Mouse (Mus musculus) bone marrow macrophage, adult 2 months (primary cell): ENCODE measurements around the gene Vwa2. TPM values are rescaled to one million over a fixed set of nuclear protein-coding genes. Genes with fewer than 3 reads are reported as not detected.

Experiments
- H3K27ac ChIP-seq: 2 replicates; pipeline ENCODE4 v1.5.1; 2012; ENCODE audit warnings: low read depth, low read length; ENCODE audit not compliant: insufficient read depth
- H3K4me1 ChIP-seq: 2 replicates; pipeline ENCODE4 v1.6.1; 2012; ENCODE audit warnings: low read length; ENCODE audit not compliant: control insufficient read depth, insufficient read depth
- H3K4me3 ChIP-seq: 2 replicates; pipeline ENCODE4 v1.5.1; 2012; ENCODE audit warnings: mild to moderate bottlenecking, low read length, moderate library complexity; ENCODE audit not compliant: insufficient read depth
- CTCF ChIP-seq: IDR thresholded peaks from 2 replicates; pipeline ENCODE4 v1.5.1; 2012; ENCODE audit warnings: low read depth, mild to moderate bottlenecking, low read length, moderate library complexity
- POLR2A ChIP-seq: IDR thresholded peaks from 2 replicates; pipeline ENCODE4 v1.6.1; 2012; ENCODE audit warnings: mild to moderate bottlenecking, low read depth, low read length, borderline replicate concordance
- polyA plus RNA-seq: library from polyadenylated mRNA; stranded (reverse); fragments of >200 nt; gene quantifications from 2 replicates; pipeline ENCODE4 v1.2.4, GENCODE M21; 2012; ENCODE audit not compliant: missing spikeins, insufficient read depth, insufficient read length

Vwa2 gene
- polyA plus RNA-seq, 1 experiment = not detected

GRCm38 (mm10) chr19:56874601-56875315 lies 709 bp downstream of the Vwa2 start:
- Histone ChIP-seq H3K4me1 (no peaks in the 10 kb centered on the region), H3K4me3 (no peak overlapping the region), H3K27ac (no peak overlapping the region)
- TF ChIP-seq POLR2A = no peak
- no peak for TF ChIP-seq CTCF

- Histone ChIP-seq H3K27ac (no peak overlapping the region), H3K4me1 (no peaks in the 10 kb centered on the region), H3K4me3 (no peak overlapping the region)
- no peak for TF ChIP-seq POLR2A
- TF ChIP-seq CTCF = no peak
Observed at GRCm38 (mm10) chr19:56877364-56877763, 3.3 kb downstream of the Vwa2 start.

GRCm38 (mm10) chr19:56887879-56888278 lies 13.8 kb downstream of the Vwa2 start:
- Histone ChIP-seq H3K4me3 (no peak overlapping the region), H3K4me1 (no peaks in the 10 kb centered on the region), H3K27ac (no peak overlapping the region)
- TF ChIP-seq POLR2A = no peak
- no peak for TF ChIP-seq CTCF

GRCm38 (mm10) chr19:56888654-56889053 lies 14.6 kb downstream of the Vwa2 start:
- H3K27ac ChIP-seq = no peak overlapping the region
- no peaks in the 10 kb centered on the region for H3K4me1 ChIP-seq
- TF ChIP-seq CTCF (no peak), POLR2A (no peak)
- no peak overlapping the region for H3K4me3 ChIP-seq

GRCm38 (mm10) chr19:56891438-56891837 lies 17.4 kb downstream of the Vwa2 start:
- H3K27ac ChIP-seq = no peak overlapping the region
- no peak overlapping the region for H3K4me3 ChIP-seq
- no peak for TF ChIP-seq POLR2A
- TF ChIP-seq CTCF = no peak
- H3K4me1 ChIP-seq = no peaks in the 10 kb centered on the region

GRCm38 (mm10) chr19:56892586-56892985 lies 18.5 kb downstream of the Vwa2 start:
- TF ChIP-seq CTCF (no peak), POLR2A (no peak)
- no peak overlapping the region for H3K27ac ChIP-seq
- no peaks in the 10 kb centered on the region for H3K4me1 ChIP-seq
- H3K4me3 ChIP-seq = no peak overlapping the region

- TF ChIP-seq POLR2A = no peak
- no peak for TF ChIP-seq CTCF
- H3K27ac ChIP-seq = no peak overlapping the region
- H3K4me3 ChIP-seq = no peak overlapping the region
- H3K4me1 ChIP-seq = no peaks in the 10 kb centered on the region
Observed at GRCm38 (mm10) chr19:56893326-56893725, 19.3 kb downstream of the Vwa2 start.

GRCm38 (mm10) chr19:56897654-56898053 lies 23.6 kb downstream of the Vwa2 start:
- TF ChIP-seq CTCF (no peak), POLR2A (no peak)
- H3K27ac ChIP-seq = no peak overlapping the region
- no peak overlapping the region for H3K4me3 ChIP-seq
- no peaks in the 10 kb centered on the region for H3K4me1 ChIP-seq

- no peaks in the 10 kb centered on the region for H3K4me1 ChIP-seq
- TF ChIP-seq CTCF = no peak
- no peak for TF ChIP-seq POLR2A
- H3K4me3 ChIP-seq = no peak overlapping the region
- H3K27ac ChIP-seq = no peak overlapping the region
Observed at GRCm38 (mm10) chr19:56904095-56904494, 30.0 kb downstream of the Vwa2 start.

GRCm38 (mm10) chr19:56905395-56905794 lies 31.3 kb downstream of the Vwa2 start:
- H3K4me1 ChIP-seq = no peaks in the 10 kb centered on the region
- TF ChIP-seq CTCF (no peak), POLR2A (no peak)
- no peak overlapping the region for H3K4me3 ChIP-seq
- H3K27ac ChIP-seq = no peak overlapping the region

GRCm38 (mm10) chr19:56907850-56908249 lies 33.8 kb downstream of the Vwa2 start:
- TF ChIP-seq POLR2A = no peak
- TF ChIP-seq CTCF = no peak

More at GRCm38 (mm10) chr19:56907850-56908249, 33.8 kb downstream of the Vwa2 start:
- Histone ChIP-seq H3K4me3 (no peak overlapping the region), H3K27ac (no peak overlapping the region), H3K4me1 (no peaks in the 10 kb centered on the region)
